In genomic region chr13:73604156-73604957, GRCm38 (mm10) we compare ENCODE assay signal across 8 mouse cellular contexts. TPM values are rescaled to one million over a fixed set of nuclear protein-coding genes. Genes with fewer than 3 reads are reported as not detected.
DNase-seq lines count a peak whose midpoint lies in the region; ATAC-seq and TF ChIP-seq lines count a peak whose summit lies in the region.

No protein-coding gene starts in this region.

- H3K4me2 ChIP-seq in heart, embryonic 12.5 days = peak overlapping the region; percentile 95
- H3K4me2 ChIP-seq in embryonic facial prominence, embryonic 13.5 days = peak overlapping the region; percentile 96
- peak overlapping the region; percentile 87 for H3K4me2 ChIP-seq in intestine, embryonic 16.5 days (ENCODE audit: low read depth, low read length)
- H3K4me2 ChIP-seq in midbrain, embryonic 16.5 days (ENCODE audit: low read length) = peak overlapping the region; percentile 99

- peak; percentile 72 for ATAC-seq in heart, embryonic 12.5 days (ENCODE audit: insufficient number of reproducible peaks, low FRiP score)
- ATAC-seq in embryonic facial prominence, embryonic 13.5 days (ENCODE audit: insufficient number of reproducible peaks, insufficient read depth, low FRiP score, low TSS enrichment, low read depth) = peak; percentile 76
- ATAC-seq in intestine, embryonic 16.5 days = peak; percentile 85
- peak; percentile 88 for ATAC-seq in midbrain, embryonic 16.5 days

- H3K4me3 ChIP-seq in heart, embryonic 12.5 days = peak overlapping the region; percentile 82
- H3K4me3 ChIP-seq in E14TG2a.4 (replicated peaks; ENCODE audit: low read length) = peak overlapping the region; percentile 94
- H3K4me3 ChIP-seq in embryonic facial prominence, embryonic 13.5 days = peak overlapping the region; percentile 87
- H3K4me3 ChIP-seq in intestine, embryonic 16.5 days (ENCODE audit: low read length) = peak overlapping the region; percentile 78
- H3K4me3 ChIP-seq in midbrain, embryonic 16.5 days (ENCODE audit: low read depth, low read length) = peak overlapping the region; percentile 91

- peak overlapping the region; percentile 77 for H3K27ac ChIP-seq in heart, embryonic 12.5 days (ENCODE audit: poor library complexity, severe bottlenecking)
- H3K27ac ChIP-seq in embryonic facial prominence, embryonic 13.5 days = peak overlapping the region; percentile 78
- peak overlapping the region; percentile 49 for H3K27ac ChIP-seq in intestine, embryonic 16.5 days (ENCODE audit: low read length)
- H3K27ac ChIP-seq in midbrain, embryonic 16.5 days (ENCODE audit: low read length) = peak overlapping the region; percentile 72

- H3K27me3 ChIP-seq in heart, embryonic 12.5 days (replicated peaks) = 0 out of 2 replicates have a peak, but pooled peaks cover 2% of the 10 kb centered on the region
- no peaks in the 10 kb centered on the region for H3K27me3 ChIP-seq in E14TG2a.4 (ENCODE audit: insufficient read depth, low read length)
- H3K27me3 ChIP-seq in embryonic facial prominence, embryonic 13.5 days = no peaks in the 10 kb centered on the region
- no peaks in the 10 kb centered on the region for H3K27me3 ChIP-seq in intestine, embryonic 16.5 days (replicated peaks; ENCODE audit: control insufficient read depth, insufficient read depth, low read length)
- no peaks in the 10 kb centered on the region for H3K27me3 ChIP-seq in midbrain, embryonic 16.5 days (ENCODE audit: control insufficient read depth, insufficient read depth, low read depth, low read length)

- WGBS in heart, embryonic 12.5 days = 4% methylated on average over 23 of the region's 39 CpGs
- 4% methylated on average over 37 of the region's 39 CpGs for WGBS in embryonic facial prominence, embryonic 13.5 days
- 2% methylated on average over 36 of the region's 39 CpGs for WGBS in intestine, embryonic 16.5 days
- WGBS in midbrain, embryonic 16.5 days = 4% methylated on average over 35 of the region's 39 CpGs

- TF ChIP-seq CTCF in E14TG2a.4 (conservative IDR thresholded peaks at IDR 0.05; ENCODE audit: low read length) = no peak

- no peak for DNase-seq in heart, adult 18-20 months
- no peak for DNase-seq in gastrocnemius, postnatal 10 days
- no peak for DNase-seq in gastrocnemius, adult 8-10 months (ENCODE audit: low spot score in 2 of 2)

- peak overlapping the region; percentile 86 for H3K9ac ChIP-seq in heart, embryonic 12.5 days
- H3K9ac ChIP-seq in embryonic facial prominence, embryonic 13.5 days = peak overlapping the region; percentile 89
- H3K9ac ChIP-seq in intestine, embryonic 16.5 days (ENCODE audit: low read depth, low read length) = peak overlapping the region; percentile 83
- H3K9ac ChIP-seq in midbrain, embryonic 16.5 days (ENCODE audit: low read depth, low read length) = peak overlapping the region; percentile 89

- H3K9me3 ChIP-seq in heart, embryonic 12.5 days (replicated peaks) = no peaks in the 10 kb centered on the region
- H3K9me3 ChIP-seq in E14TG2a.4 (ENCODE audit: low read length) = no peaks in the 10 kb centered on the region
- no peaks in the 10 kb centered on the region for H3K9me3 ChIP-seq in embryonic facial prominence, embryonic 13.5 days
- no peaks in the 10 kb centered on the region for H3K9me3 ChIP-seq in intestine, embryonic 16.5 days (ENCODE audit: control insufficient read depth, low read length)
- no peaks in the 10 kb centered on the region for H3K9me3 ChIP-seq in midbrain, embryonic 16.5 days (replicated peaks; ENCODE audit: control insufficient read depth, low read length, poor library complexity, severe bottlenecking)

- peaks cover 16% of the 10 kb centered on the region for H3K4me1 ChIP-seq in heart, embryonic 12.5 days (replicated peaks)
- H3K4me1 ChIP-seq in E14TG2a.4 (replicated peaks; ENCODE audit: low read depth, low read length) = peaks cover 23% of the 10 kb centered on the region
- peaks cover 18% of the 10 kb centered on the region for H3K4me1 ChIP-seq in embryonic facial prominence, embryonic 13.5 days
- peaks cover 10% of the 10 kb centered on the region for H3K4me1 ChIP-seq in intestine, embryonic 16.5 days (ENCODE audit: control insufficient read depth, insufficient read depth, low read length)
- peaks cover 20% of the 10 kb centered on the region for H3K4me1 ChIP-seq in midbrain, embryonic 16.5 days (ENCODE audit: control insufficient read depth, insufficient read depth, low read length)

- peaks cover 40% of the 10 kb centered on the region for H3K36me3 ChIP-seq in heart, embryonic 12.5 days
- H3K36me3 ChIP-seq in E14TG2a.4 (ENCODE audit: insufficient read depth, low read length) = peaks cover 44% of the 10 kb centered on the region
- peaks cover 36% of the 10 kb centered on the region for H3K36me3 ChIP-seq in embryonic facial prominence, embryonic 13.5 days
- H3K36me3 ChIP-seq in intestine, embryonic 16.5 days (ENCODE audit: control insufficient read depth, insufficient read depth, low read length) = peaks cover 3% of the 10 kb centered on the region; the same call in 1 of the 2 replicates
- H3K36me3 ChIP-seq in midbrain, embryonic 16.5 days (ENCODE audit: control insufficient read depth, insufficient read depth, low read length) = peaks cover 12% of the 10 kb centered on the region

RNA-seq across cellular contexts. Expression of gene Clptm1l, which starts 0.6 kb away (rescaled TPM):
- 112 and 122 TPM in 2 replicates for polyA plus RNA-seq in heart, embryonic 12.5 days (2016; fragmentation: Nextera tagmentation; extraction: Ambion mirVana)
- 10 to 100 TPM; 56.6 to 63.9 TPM for total RNA-seq in heart, adult 18-20 months (2021)
- polyA plus RNA-seq in embryonic facial prominence, embryonic 13.5 days (2015; fragmentation: Nextera tagmentation; extraction: Ambion mirVana) = 123 and 133 TPM in 2 replicates
- polyA plus RNA-seq in intestine, embryonic 16.5 days (2015; fragmentation: Nextera tagmentation; extraction: Ambion mirVana) = 81.1 and 149 TPM in 2 replicates
- 133 and 136 TPM in 2 replicates for polyA plus RNA-seq in midbrain, embryonic 16.5 days (2015; fragmentation: Nextera tagmentation; extraction: Ambion mirVana)
- total RNA-seq in gastrocnemius, postnatal 10 days (2021) = 10 to 100 TPM; 56.7 to 58.7 TPM
- 10 to 100 TPM; 34.3 to 42.0 (median 37.0) TPM for total RNA-seq in gastrocnemius, adult 8-10 months (2022)

RNA-seq across cellular contexts. Expression of gene Tert, which starts 22.4 kb away (rescaled TPM):
- polyA plus RNA-seq in heart, embryonic 12.5 days (2016; fragmentation: Nextera tagmentation; extraction: Ambion mirVana) = 2.9 and 3.0 TPM in 2 replicates
- total RNA-seq in heart, adult 18-20 months (2021) = under 1 TPM in 1 of 2 experiments, not detected in 1; 0.15 TPM
- polyA plus RNA-seq in embryonic facial prominence, embryonic 13.5 days (2015; fragmentation: Nextera tagmentation; extraction: Ambion mirVana) = 8.4 and 9.1 TPM in 2 replicates
- polyA plus RNA-seq in intestine, embryonic 16.5 days (2015; fragmentation: Nextera tagmentation; extraction: Ambion mirVana) = 8.0 and 9.8 TPM in 2 replicates
- 6.2 and 8.5 TPM in 2 replicates for polyA plus RNA-seq in midbrain, embryonic 16.5 days (2015; fragmentation: Nextera tagmentation; extraction: Ambion mirVana)
- total RNA-seq in gastrocnemius, postnatal 10 days (2021) = under 1 TPM; 0.70 to 0.79 TPM
- under 1 TPM in 1 of 4 experiments, not detected in 3; 0.15 TPM for total RNA-seq in gastrocnemius, adult 8-10 months (2022)
